Mouse (Mus musculus) right cerebral cortex, postnatal 4 days (tissue): ENCODE measurements around the gene Rapsn.
A peak's percentile ranks its signal among the peaks of the same experiment; 100 is the strongest.

Experiments
- DNase-seq: peaks from one replicate; pipeline ENCODE4 v3.0.0-alpha.2; 2022

Gene Rapsn

GRCm38 (mm10) chr2:91053934-91054382, 18.5 kb downstream of the Rapsn start, which contains the start of gene Psmc3:
Psmc3 (plus strand) TSS chr2:91054009.
- DNase-seq: peak; percentile 97

GRCm38 (mm10) chr2:91058435-91058834, 23.0 kb downstream of the Rapsn start:
- no peak for DNase-seq

- DNase-seq: no peak
These were observed 24.0 kb downstream of the Rapsn start for GRCm38 (mm10) chr2:91059376-91059775.

- DNase-seq: peak; percentile 82
These were observed 25.3 kb downstream of the Rapsn start for GRCm38 (mm10) chr2:91060544-91061355.

- DNase-seq: no peak
These were observed 26.5 kb downstream of the Rapsn start for GRCm38 (mm10) chr2:91061849-91062481.

- DNase-seq: no peak
These were observed 27.6 kb downstream of the Rapsn start for GRCm38 (mm10) chr2:91062779-91063606.

GRCm38 (mm10) chr2:91064211-91064610, 28.8 kb downstream of the Rapsn start:
- DNase-seq: no peak

GRCm38 (mm10) chr2:91065544-91065943, 30.1 kb downstream of the Rapsn start:
- peak; percentile 44 for DNase-seq

GRCm38 (mm10) chr2:91066455-91066854, 31.0 kb downstream of the Rapsn start:
- no peak for DNase-seq

GRCm38 (mm10) chr2:91068162-91068871, 32.9 kb downstream of the Rapsn start:
- DNase-seq: no peak

GRCm38 (mm10) chr2:91068872-91069165, 33.4 kb downstream of the Rapsn start:
- DNase-seq: no peak

GRCm38 (mm10) chr2:91069306-91070000, 34.0 kb downstream of the Rapsn start:
- DNase-seq: no peak

GRCm38 (mm10) chr2:91070076-91070800, 34.8 kb downstream of the Rapsn start, which contains the start of gene Slc39a13:
Slc39a13 (minus strand) TSS chr2:91070417.
- DNase-seq: peak; percentile 96

- DNase-seq: no peak
These were observed 35.6 kb downstream of the Rapsn start for GRCm38 (mm10) chr2:91071059-91071458.

GRCm38 (mm10) chr2:91072092-91072491, 36.7 kb downstream of the Rapsn start:
- DNase-seq: no peak

- no peak for DNase-seq
These were observed 42.5 kb downstream of the Rapsn start for GRCm38 (mm10) chr2:91077957-91078313.

GRCm38 (mm10) chr2:91078314-91079025, 43.0 kb downstream of the Rapsn start:
- DNase-seq: peak; percentile 35

- DNase-seq: no peak
These were observed 43.6 kb downstream of the Rapsn start for GRCm38 (mm10) chr2:91079026-91079384.

- no peak for DNase-seq
These were observed 45.5 kb downstream of the Rapsn start for GRCm38 (mm10) chr2:91080784-91081513.
